Mouse (Mus musculus) MN1 (cell line): ENCODE data around the gene Rnf24.

Experiments
- DNase-seq: peaks from one replicate; pipeline ENCODE4 v3.0.0-alpha.2; 2016; ENCODE audit warnings: low spot score

Rnf24 gene

DNA sequence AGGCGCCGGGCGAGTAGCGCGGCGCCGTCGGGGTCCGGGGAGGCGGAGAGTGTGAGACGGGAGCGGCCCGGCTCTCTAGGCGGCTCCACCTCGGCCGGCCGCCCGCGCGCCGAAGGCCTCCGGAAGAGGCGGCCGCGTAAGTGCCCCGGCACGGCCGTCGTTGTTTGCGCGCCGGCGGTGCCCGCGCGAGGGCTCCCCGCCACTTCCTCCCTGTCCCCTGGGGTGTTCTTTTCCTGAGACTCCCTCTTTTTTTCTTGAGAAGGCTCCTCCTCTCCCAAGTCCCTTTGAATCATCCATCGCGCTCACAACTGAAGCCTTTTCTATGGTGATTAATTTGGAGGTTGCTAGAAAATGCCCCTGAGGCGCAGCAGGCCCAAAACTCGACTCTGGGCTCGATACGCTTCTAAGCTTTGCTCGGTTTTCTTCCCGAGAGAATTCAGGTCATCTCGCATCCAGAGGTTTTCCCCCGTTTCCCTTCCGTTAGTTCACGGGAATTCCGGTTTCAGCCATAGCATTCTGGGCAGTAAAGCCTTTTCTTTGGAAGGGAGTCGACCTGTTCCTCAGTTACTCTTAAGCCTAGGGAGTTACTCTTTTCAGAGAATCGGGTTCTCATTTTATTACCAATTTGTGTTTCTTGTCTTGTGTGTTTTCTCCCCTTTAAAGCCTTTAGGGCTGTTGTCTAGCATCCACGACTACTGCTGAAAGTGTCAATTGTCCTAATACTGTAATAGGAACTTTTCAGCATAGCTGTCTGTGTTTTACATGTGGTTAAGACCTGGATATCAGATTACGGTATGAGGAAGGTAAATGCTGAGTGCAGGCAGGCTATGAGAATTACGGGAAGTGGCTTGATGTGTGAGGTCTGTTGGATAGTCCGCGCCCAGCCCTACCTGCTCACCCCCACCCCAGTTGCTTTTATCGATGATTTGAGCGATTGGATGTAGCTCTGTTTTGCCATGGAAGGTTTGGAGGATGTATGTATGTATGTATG is 89.7 kb downstream of the Rnf24 start:
- DNase-seq: peak; percentile 79

DNA sequence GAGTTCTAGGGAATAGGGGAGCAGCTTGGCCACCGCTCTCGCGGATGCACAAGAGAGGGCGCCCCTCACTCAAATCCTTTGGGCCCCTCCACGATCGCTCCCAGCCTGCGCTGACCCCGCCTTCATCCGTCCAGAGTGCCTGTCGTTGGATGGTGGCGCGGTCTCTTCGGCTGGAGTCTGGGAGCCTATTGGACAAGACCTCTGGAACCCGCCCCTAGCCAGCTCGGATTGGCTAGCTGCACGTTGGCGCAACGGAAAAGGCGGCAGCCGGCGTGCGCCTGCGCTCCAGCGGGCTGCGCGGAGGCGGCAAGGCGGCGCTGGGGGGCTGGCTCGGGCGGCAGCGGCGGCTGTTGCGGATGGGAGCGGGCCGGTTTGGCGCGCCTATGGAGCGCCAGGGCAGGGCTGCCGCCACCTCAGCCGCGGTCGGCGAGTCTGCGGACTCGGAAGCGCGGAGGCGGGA is 90.4 kb downstream of the Rnf24 start, which contains the start of gene Pank2:
TSS of gene Pank2 (plus strand) at position 283 of the 460 bp plus-strand sequence.
- peak; percentile 97 for DNase-seq

DNA sequence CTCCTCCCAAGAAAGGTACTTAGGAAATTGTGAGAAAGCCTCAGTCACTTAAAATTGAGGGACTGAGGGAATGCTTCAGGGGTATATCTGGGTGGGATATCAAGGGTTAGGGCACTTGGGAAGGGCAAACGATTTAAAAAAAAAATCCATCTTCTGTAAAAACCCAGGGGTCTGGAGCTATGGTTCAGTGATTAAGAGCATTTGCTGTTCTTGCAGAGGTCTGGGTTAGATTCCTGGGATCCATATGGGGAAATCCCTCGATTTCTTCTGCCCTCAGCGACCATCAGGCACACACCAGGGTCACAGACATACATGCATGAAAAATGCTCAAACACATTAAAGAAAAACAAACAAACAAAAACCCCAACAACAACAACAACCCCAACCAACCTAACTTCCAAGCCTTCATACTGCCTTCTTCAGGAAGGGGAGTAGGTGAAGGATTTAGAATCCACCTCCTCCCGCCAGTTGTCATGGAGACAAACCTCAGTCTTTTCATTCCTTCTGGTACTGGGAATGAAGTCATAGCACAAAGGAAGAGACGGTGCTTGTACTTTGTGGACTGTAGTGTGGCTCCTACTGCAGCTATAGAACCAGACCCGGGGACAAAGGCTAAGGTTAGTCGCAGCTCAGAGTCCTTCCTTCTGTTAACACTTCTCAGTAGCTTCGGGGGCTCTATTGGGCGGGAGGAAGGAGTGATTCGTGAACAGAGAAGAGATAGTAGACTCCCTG is 91.0 kb downstream of the Rnf24 start:
- peak; percentile 78 for DNase-seq

DNA sequence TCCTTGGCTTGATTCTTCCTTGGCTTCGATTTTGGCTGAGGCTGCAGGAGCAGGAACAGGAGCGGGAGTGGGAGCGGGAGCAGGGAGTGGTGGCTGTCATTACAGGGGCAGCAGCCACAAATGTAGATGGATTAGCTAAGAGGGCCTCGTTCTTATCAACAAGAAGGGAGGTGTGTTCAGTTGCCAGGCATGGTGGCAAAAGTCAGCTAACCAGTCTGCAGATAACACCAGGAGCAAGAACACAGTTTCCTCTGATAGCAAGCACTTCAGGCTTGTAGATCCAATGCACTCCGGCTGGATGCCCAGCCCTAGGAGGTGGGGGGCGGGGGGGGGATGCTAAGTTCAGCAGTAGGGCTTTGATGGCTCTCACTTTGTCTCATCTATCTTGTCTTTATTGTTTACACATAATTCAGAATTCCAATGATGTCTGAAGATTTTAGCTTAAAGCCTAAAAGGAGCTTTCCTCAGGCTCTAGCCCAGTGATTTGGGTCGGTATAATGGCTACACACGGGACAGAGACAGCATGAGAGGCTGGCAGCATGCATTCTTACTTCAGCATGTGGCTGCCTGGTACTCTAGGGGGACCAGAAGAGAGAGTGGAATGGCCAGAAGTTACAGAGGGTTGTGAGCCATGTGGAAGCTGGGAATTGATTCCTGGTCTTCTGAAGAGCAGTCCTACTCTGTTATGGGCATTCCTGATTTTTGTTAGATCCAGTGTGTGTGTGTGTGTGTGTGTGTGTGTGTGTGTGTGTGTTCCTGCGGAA is 92.0 kb downstream of the Rnf24 start:
- peak; percentile 23 for DNase-seq

DNA sequence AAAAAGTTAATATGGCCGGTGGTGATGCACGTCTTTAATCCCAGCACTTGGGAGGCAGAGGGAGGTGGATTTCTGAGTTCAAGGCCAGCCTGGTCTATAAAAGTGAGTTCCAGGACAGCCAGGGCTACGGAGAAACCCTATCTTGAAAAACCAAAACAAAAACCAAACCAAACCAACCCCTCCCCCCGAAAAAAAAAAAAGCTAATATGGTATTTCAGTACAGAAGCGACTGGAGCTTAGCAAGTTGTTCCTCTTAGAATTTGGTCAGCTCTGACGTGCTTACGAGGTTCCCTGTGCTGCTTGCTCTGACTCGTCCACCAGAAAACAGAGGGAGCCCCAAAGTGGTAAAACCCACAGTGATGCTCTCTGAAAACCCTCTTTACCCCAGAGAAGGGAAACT is 94.0 kb downstream of the Rnf24 start:
- no peak for DNase-seq

DNA sequence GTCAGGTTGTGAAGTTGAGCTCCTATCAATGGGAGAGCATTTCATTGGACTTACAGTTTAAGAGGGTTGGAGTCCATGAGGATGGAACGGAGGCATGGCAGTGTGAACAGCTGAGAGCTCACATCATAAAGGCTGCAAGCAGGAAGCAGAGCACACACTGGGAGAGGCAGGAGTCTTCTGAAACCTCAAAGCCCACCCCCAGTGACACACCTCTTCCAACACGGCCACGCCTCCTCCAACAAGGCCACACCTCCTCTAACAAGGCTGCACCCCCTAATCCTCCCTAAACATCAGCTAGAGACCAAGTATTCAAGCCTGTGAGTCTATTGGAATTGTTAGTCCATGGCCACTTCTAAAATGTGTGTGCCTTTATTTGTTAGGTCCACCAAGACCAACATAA is 97.0 kb downstream of the Rnf24 start:
- DNase-seq: no peak

DNA sequence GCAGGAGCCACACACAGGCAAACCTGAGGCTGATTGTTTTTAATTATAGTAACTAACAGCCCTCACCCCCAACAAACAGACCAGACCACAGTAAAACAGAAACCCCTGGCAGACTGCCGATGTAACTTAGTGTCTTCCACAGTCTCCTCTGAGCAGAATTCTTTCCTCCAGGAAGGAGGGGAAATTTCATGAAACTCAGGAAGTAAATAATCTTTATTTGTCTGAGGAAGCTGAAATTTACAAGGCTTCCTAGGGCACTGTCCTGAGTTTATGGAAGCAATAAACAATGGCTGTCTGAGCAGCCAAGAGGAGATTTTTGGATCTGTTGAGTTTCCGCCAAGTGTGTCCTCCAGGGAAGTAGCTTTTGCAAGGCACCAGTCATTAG is 98.4 kb downstream of the Rnf24 start:
- no peak for DNase-seq

DNA sequence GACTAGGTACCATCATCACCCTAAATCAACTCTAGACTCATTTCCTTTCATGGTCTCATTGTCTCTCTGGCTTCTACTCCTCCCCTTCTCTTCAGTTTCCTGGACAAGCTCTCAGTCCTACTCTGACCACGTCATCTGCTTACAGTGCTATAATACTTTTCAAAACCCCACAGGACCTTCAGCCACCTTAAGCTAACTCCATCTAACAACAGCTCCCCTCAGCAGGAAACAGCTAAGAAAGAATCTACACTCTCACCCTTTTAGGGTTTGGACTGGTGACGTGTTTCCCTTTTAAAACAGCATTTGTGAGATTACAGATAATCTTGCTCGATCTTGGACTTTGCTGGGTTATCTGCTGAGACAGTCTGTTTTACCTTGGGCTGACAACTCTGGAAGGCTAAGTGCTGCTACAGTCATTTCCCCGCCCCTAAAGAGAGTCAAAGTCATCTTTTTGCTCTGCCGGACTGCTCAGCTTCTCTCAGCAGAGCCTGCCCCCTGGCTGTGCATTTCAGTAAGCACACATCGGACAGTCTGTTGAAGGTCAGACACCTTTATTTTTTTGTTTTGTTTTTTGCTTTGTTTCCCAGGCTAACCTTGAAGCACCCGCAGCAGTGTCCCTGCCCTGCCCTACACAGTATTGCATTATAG is 98.9 kb downstream of the Rnf24 start:
- peak; percentile 74 for DNase-seq
